Mouse (Mus musculus): ENCODE measurements at regions not wholly inside any gene's neighbourhood (a gene's known extent, or its start where the extent isn't known, plus 50 kb on each side); places are given as distances from the start of the nearest gene placed in this dataset.

- DNase-seq, result no peak
Observed at GRCm38 (mm10) chr1:194208034-194209000, 409.7 kb upstream of the Plxna2 start.

GRCm38 (mm10) chr1:194197516-194197915 is 420.5 kb upstream of the Plxna2 start:
- no peak for DNase-seq

- DNase-seq, result no peak
Observed at GRCm38 (mm10) chr1:194182293-194182692, 435.7 kb upstream of the Plxna2 start.

GRCm38 (mm10) chr1:194161469-194161868 is 456.5 kb upstream of the Plxna2 start:
- DNase-seq, result no peak

- no peak for DNase-seq
Observed at GRCm38 (mm10) chr1:194160761-194161461, 457.1 kb upstream of the Plxna2 start.

- no peak for DNase-seq
Observed at GRCm38 (mm10) chr1:194157268-194157667, 460.8 kb upstream of the Plxna2 start.

- DNase-seq, result no peak
Observed at GRCm38 (mm10) chr1:194148416-194149364, 469.3 kb upstream of the Plxna2 start.

- DNase-seq, result no peak
Observed at GRCm38 (mm10) chr1:194117631-194118360, 500.2 kb upstream of the Plxna2 start.

- no peak for DNase-seq
Observed at GRCm38 (mm10) chr1:194114399-194114798, 503.6 kb upstream of the Plxna2 start.

- no peak for DNase-seq
Observed at GRCm38 (mm10) chr1:194111931-194112330, 506.1 kb upstream of the Plxna2 start.

- no peak for DNase-seq
Observed at GRCm38 (mm10) chr1:194109172-194110071, 508.6 kb upstream of the Plxna2 start.

GRCm38 (mm10) chr1:194108132-194108531 is 509.9 kb upstream of the Plxna2 start:
- DNase-seq, result no peak

GRCm38 (mm10) chr1:194107271-194107938 is 510.6 kb upstream of the Plxna2 start:
- no peak for DNase-seq

GRCm38 (mm10) chr1:194089918-194090548 is 528.0 kb upstream of the Plxna2 start:
- no peak for DNase-seq

- DNase-seq, result no peak
Observed at GRCm38 (mm10) chr1:194058512-194058911, 559.5 kb upstream of the Plxna2 start.

GRCm38 (mm10) chr1:194056544-194056943 is 561.5 kb upstream of the Plxna2 start:
- DNase-seq, result no peak

- no peak for DNase-seq
Observed at GRCm38 (mm10) chr1:194049746-194050351, 568.2 kb upstream of the Plxna2 start.

All from adrenal gland, postnatal 25 days (tissue).